Mouse (Mus musculus) ES-Bruce4 (cell line): ENCODE data around the gene Xrn2. TPM values are rescaled to one million over a fixed set of nuclear protein-coding genes. Genes with fewer than 3 reads are reported as not detected.

Experiments
- H3K27ac ChIP-seq: 2 replicates; pipeline ENCODE4 v1.5.1; 2012; ENCODE audit warnings: low read length, inconsistent platforms; ENCODE audit not compliant: insufficient read depth
- H3K27me3 ChIP-seq: 2 replicates; pipeline ENCODE4 v1.6.1; 2012; ENCODE audit warnings: mild to moderate bottlenecking, low read length, inconsistent platforms; ENCODE audit not compliant: control insufficient read depth, poor library complexity, insufficient read depth, severe bottlenecking
- H3K36me3 ChIP-seq: 2 replicates; pipeline ENCODE4 v1.6.1; 2012; ENCODE audit warnings: inconsistent platforms, mild to moderate bottlenecking, low read length, moderate library complexity; ENCODE audit not compliant: control insufficient read depth, poor library complexity, insufficient read depth, severe bottlenecking
- H3K4me1 ChIP-seq: one replicate; pipeline ENCODE4 v1.8.1; 2011; ENCODE audit warnings: low read length; ENCODE audit not compliant: control insufficient read depth, insufficient read depth
- H3K4me3 ChIP-seq: 2 replicates; pipeline ENCODE4 v1.5.1; 2011; ENCODE audit warnings: low read depth, mild to moderate bottlenecking, low read length
- H3K9ac ChIP-seq: 2 replicates; pipeline ENCODE4 v1.6.1; 2012; ENCODE audit warnings: low read depth, mild to moderate bottlenecking, inconsistent platforms; ENCODE audit not compliant: poor library complexity, severe bottlenecking
- H3K9me3 ChIP-seq: replicated peaks from 2 replicates; pipeline ENCODE4 v1.6.1; 2012; ENCODE audit warnings: mild to moderate bottlenecking, low read length, inconsistent platforms; ENCODE audit not compliant: control insufficient read depth, poor library complexity, insufficient read depth, severe bottlenecking
- CTCF ChIP-seq: IDR thresholded peaks from one replicate; pipeline ENCODE4 v1.8.1; 2011; ENCODE audit warnings: low read depth, low read length
- EP300 ChIP-seq: IDR thresholded peaks from 2 replicates; pipeline ENCODE4 v1.6.1; 2011; ENCODE audit warnings: low read depth, low read length; ENCODE audit not compliant: insufficient read depth
- POLR2A ChIP-seq: IDR thresholded peaks from one replicate; pipeline ENCODE4 v1.8.1; 2011; ENCODE audit warnings: low read length; ENCODE audit not compliant: insufficient read depth
- polyA plus RNA-seq: library from polyadenylated mRNA; stranded (reverse); fragments of >200 nt; gene quantifications from 2 replicates; pipeline ENCODE4 v1.2.4, GENCODE M21; 2011; ENCODE audit warnings: low read depth; ENCODE audit not compliant: missing spikeins, insufficient read depth, insufficient read length

Xrn2 gene
- polyA plus RNA-seq, 1 experiment: 179 TPM

DNA sequence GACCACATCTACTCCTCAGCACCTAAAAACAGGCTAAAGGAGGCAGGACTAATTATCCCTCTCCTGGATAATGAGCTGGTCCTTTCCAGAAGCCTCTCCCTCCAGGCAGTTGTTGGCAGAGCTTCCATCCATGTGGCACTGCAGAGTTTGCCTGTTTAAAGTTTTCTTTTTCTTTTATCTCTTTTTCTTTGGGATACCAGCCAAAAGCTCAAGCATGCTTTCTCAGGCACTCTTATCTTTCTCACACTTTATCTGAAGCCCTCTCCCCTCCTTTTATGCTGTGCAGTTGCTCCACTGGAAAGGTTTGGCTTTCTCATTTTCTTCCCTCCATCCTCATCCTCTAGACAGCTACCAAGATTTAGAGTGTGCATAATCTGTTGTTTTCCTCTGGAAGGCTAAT lies 26.4 kb upstream of the Xrn2 start:
- TF ChIP-seq POLR2A (no peak), EP300 (no peak), CTCF (no peak)
- Histone ChIP-seq H3K9me3 (no peaks in the 10 kb centered on the region), H3K27ac (no peak overlapping the region), H3K4me3 (no peak overlapping the region), H3K27me3 (no peaks in the 10 kb centered on the region), H3K36me3 (no peaks in the 10 kb centered on the region), H3K4me1 (no peaks in the 10 kb centered on the region), H3K9ac (no peak overlapping the region)

DNA sequence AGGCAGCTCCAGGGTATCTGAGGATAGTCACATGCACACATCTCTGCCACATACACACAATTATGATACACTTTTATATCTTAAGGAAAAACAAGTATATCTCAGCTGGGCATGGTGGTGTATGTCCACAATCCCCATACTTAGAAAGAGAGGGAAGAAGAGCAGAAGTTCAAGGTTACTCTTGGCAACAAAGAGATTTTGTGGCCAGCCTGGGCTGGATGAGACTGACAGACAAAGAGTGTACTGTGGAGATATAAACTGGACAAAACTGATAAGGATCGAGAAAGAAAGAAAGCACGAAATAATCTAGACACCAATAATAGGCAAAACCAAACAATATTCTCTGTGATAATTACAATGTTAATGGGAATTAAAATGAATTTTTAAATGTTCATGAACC lies 5.5 kb upstream of the Xrn2 start:
- H3K9ac ChIP-seq: no peak overlapping the region
- no peak overlapping the region for H3K27ac ChIP-seq
- H3K9me3 ChIP-seq: peaks cover 30% of the 10 kb centered on the region
- no peaks in the 10 kb centered on the region for H3K27me3 ChIP-seq
- H3K4me1 ChIP-seq: no peaks in the 10 kb centered on the region
- no peak for TF ChIP-seq EP300
- no peak for TF ChIP-seq CTCF
- TF ChIP-seq POLR2A: no peak
- H3K36me3 ChIP-seq: no peaks in the 10 kb centered on the region; the same call in 1 of the 2 replicates
- H3K4me3 ChIP-seq: no peak overlapping the region

DNA sequence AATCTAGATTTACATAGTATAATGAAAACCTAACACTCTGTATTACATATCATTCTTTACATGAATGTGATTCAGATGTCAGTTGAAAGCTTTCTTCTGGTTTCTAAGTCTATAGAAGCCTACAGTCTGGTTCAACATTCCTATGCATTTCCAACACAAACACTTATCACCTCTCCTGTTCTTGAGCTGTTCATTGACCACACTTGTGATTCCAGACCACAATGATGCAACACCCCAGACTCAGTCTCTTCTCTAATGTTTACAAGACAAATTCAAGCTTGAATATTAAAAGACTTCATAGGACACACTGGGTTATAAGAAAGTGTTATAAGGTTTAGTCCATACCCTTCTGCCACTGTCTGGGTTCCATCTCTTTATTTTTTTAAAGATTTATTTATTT lies 3.7 kb upstream of the Xrn2 start:
- H3K9me3 ChIP-seq: peaks cover 30% of the 10 kb centered on the region
- H3K4me1 ChIP-seq: no peaks in the 10 kb centered on the region
- H3K4me3 ChIP-seq: no peak overlapping the region
- H3K36me3 ChIP-seq: no peaks in the 10 kb centered on the region; the same call in 1 of the 2 replicates
- H3K27ac ChIP-seq: no peak overlapping the region
- H3K9ac ChIP-seq: no peak overlapping the region
- H3K27me3 ChIP-seq: no peaks in the 10 kb centered on the region
- TF ChIP-seq CTCF (no peak), EP300 (no peak), POLR2A (no peak)

DNA sequence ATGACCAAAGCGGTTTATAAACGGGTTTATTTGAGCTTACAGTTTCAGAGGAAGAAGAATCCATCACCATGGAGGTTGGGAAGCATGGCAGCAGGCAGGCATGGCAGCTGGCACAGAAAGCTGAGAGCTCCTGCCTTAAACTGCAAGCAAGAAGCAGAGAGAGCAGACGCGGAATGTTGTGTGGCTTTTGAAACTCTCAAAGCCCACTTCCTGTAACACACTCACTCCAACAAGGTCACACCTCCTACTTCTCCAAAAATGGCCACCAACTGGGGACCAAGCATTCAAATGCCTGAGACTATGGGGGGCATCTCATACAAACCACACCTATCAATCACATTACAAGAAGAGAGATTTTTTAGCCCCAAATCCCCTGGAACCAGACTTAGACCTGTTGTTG lies 2.7 kb upstream of the Xrn2 start:
- Histone ChIP-seq H3K27ac (peak overlapping the region; percentile 80), H3K9me3 (peaks cover 28% of the 10 kb centered on the region), H3K4me3 (no peak overlapping the region), H3K27me3 (no peaks in the 10 kb centered on the region), H3K36me3 (no peaks in the 10 kb centered on the region; the same call in 1 of the 2 replicates), H3K4me1 (no peaks in the 10 kb centered on the region), H3K9ac (no peak overlapping the region)
- TF ChIP-seq POLR2A: no peak
- TF ChIP-seq CTCF: no peak
- no peak for TF ChIP-seq EP300

DNA sequence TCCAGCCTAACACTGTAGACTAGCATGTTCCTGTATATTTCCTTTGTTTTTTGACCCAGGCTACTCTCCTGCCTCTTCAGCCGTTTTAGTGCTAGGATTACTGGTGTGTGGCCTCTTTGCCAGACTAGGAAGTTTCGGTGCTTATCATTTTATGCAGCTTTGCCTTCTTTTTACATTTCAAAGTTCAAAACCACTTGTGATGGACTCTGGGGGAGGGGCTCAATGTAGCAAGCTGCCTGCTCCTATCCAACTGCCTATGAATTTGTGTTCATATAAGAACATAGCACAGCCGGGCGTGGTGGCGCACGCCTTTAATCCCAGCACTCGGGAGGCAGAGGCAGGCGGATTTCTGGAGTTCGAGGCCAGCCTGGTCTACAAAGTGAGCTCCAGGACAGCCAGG lies 1.8 kb upstream of the Xrn2 start:
- H3K4me1 ChIP-seq: peaks cover 2% of the 10 kb centered on the region
- H3K36me3 ChIP-seq: no peaks in the 10 kb centered on the region; the same call in 1 of the 2 replicates
- H3K27me3 ChIP-seq: no peaks in the 10 kb centered on the region
- peak overlapping the region; percentile 80 for H3K27ac ChIP-seq
- H3K9ac ChIP-seq: no peak overlapping the region
- H3K9me3 ChIP-seq: peaks cover 20% of the 10 kb centered on the region
- no peak overlapping the region for H3K4me3 ChIP-seq
- TF ChIP-seq POLR2A: no peak
- no peak for TF ChIP-seq CTCF
- no peak for TF ChIP-seq EP300

DNA sequence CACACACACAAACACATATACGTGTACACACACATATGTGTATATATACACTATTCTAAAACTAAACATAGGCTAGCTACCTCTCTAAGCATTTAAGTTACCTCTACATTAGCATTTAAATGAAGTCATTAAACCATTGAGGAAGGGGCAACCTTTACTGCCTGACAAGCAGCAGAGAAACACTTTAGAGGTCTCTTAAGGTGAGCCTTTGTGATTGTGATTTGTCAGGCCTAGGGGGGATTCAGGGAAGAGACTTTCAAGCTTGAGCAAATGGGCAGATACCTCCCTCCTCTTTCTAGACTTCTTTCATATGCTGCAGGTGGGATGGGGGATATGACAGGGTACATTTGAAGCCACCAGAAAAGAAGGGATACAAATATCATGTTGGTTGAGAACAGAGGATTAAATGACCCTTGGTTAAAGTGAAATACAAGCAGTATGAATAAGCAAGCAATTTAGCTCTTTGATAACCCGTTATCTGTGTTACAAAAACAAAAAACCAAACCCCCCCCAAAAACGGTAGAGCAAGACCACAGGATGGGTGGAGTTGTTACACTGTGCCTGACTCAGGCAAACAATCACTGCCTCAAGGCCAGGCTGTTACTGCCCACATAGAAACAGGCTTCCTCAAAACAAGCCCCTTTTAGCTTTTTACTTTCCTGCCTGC lies 1.2 kb upstream of the Xrn2 start:
- Histone ChIP-seq H3K27me3 (no peaks in the 10 kb centered on the region), H3K4me3 (peak overlapping the region; percentile 85), H3K9me3 (peaks cover 14% of the 10 kb centered on the region), H3K27ac (peak overlapping the region; percentile 99), H3K36me3 (no peaks in the 10 kb centered on the region; the same call in 1 of the 2 replicates), H3K9ac (peak overlapping the region; percentile 57), H3K4me1 (peaks cover 2% of the 10 kb centered on the region)
- TF ChIP-seq POLR2A (no peak), CTCF (no peak), EP300 (peak; percentile 89)
